Mouse (Mus musculus) kidney, adult 11 months (tissue): ENCODE data around the gene Fam136a.
A peak's percentile ranks its signal among the peaks of the same experiment; 100 is the strongest.

Experiments
- DNase-seq: peaks from one replicate; pipeline ENCODE4 v3.0.0; 2022

Fam136a gene

DNA sequence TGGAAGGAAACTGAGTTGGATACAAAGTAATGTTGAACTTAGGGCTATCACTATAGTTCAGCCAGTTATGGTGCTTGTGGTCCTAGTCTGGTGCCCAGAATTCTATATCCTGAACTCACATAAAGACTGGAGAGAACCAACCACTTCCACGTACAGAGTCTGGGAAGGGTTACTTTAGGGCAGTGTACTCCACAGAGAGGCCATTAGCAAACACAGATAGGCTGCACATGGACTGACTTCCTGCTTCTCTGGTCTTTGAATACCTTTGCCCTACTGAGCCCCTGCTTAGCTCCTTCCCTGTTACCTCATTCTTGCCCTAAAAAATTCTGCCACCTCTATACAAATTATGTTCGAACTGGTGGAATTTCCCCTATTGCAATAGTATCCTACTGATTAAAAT lies 34.5 kb downstream of the Fam136a start:
- no peak for DNase-seq

DNA sequence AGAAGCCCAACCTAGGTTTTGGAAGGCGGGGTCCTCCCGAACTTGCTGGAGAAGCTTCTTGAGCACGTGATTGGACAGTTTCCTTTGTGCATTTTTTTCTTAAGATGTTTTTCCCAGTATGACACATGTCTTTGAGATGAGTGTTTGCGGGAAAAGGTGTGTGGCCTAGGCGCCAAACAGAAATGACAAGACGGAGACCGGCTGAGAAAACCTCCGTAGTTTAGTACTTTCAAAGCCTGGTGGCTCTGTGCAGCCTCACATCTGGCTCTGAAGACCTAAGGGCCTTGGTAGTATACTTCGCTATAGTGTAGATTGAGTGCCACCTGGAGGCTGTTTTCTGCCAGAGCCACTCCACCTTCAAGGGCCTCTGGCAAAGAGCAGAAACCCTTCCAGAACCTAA lies 35.5 kb downstream of the Fam136a start:
- peak; percentile 87 for DNase-seq

DNA sequence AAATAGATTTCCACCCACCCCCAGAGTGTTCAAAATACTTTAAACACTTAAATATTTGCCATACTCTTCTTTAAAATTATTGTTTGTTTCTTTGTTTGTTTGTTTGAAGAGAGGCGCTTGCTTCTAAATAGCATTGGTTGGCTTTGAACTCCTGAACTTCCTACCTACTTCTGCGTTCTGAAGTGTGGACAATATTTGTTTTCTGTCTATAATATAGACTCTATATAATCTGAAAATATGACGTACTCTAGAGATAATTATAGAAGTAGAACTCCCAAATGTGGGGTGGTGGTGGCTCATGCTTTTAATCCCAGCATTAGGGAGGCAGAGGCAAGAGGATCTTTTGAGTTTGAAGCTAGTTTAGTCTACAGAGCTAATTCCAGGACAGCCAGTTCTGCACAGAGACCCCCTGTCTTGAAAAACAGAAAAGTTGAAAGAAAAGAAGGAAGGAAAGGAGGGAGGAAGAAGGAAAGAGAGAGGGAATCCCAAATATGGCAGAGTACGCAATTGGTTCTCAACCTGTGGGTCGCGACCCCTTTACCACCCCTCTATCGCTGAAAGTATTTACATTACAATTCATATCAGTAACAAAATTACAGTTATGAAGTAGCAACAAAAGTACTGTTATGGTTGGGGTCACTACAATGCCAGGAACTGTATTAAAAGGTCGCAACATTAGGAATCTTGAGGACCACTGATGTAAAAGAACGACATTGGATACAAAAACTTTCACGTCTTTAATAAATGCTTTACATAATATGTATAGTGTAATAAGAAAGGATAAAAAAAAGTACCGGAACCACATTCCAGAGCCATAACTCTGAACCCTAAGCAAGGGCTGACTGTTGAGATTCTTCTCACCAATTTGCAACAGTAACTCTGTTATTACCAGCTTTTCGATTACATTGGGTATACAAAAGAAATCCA lies 37.5 kb downstream of the Fam136a start:
- no peak for DNase-seq

DNA sequence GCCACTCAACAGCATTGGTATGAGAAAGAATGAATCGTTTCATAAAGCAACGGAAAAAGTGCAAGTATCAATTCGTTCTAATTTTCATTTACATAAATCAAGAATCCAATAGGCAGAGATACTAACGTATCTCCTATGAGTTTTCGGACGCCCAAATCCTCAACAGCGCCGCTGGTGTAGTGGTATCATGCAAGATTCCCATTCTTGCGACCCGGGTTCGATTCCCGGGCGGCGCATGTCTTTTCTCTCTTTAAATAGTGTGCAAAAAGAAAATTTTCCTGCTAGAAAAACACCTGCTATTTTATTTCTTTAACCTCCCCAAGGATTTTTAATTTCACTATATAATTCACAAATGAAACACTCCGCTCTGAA lies 38.3 kb downstream of the Fam136a start:
- no peak for DNase-seq

DNA sequence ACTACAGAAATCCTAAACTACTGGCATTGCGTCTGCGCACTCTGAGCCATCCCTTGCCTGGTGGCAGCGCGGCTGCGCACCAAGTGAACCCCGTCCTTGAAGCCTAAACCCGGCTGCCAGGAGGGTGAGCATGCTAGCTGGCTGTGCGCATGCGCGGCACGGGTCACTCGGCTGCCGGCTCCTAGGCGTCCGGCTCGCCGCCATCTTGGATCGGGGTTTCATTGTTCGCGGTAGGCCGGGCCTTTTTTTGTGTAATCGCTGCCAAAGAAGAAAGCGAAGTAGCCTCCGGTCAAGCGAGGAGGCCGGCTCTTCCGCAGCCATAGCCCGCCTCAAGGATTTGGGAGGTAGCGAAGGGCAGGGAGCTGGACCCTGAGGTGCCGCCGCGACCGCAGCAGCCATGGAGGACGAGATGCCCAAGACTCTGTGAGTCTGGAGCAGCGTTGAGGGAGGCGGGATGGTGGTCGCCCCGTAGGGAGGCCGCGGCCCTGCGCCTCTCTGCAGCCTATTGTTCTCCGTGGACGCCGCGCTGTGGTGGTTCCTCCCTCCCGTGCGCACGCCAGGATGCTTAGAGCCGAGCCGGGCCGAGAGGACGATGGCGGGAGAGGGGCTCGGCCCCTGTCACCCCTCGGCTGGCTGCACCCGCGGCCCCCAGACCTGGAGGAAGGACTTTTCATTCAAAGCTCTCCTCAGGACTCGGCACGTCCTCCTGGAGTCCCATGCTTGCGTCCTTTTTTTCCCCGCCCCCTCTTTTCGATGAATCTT lies 38.8 kb downstream of the Fam136a start, which contains the start of gene Tia1:
Gene Tia1, plus strand, starts transcription at position 120 of the 762 bp plus-strand sequence.
- peak; percentile 97 for DNase-seq

DNA sequence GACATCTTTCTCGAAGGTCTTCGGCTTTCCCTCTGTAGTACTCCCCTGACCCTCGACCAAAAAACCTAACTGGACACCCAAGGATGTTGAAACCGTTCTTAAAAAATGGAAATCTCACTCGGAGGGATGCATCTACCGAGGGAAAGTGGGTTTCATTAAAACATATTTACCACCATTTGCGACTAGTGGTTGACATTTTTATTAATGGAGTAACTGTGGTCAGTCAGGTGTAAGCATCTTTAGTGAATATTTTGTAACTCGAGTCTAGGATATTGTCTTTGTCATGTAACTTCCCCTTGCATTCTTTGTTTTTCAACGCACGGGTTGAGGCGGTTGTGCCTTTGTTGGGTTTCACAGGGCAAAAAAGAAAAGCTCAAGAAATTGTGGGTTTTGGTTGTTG lies 39.5 kb downstream of the Fam136a start:
- DNase-seq, result no peak

DNA sequence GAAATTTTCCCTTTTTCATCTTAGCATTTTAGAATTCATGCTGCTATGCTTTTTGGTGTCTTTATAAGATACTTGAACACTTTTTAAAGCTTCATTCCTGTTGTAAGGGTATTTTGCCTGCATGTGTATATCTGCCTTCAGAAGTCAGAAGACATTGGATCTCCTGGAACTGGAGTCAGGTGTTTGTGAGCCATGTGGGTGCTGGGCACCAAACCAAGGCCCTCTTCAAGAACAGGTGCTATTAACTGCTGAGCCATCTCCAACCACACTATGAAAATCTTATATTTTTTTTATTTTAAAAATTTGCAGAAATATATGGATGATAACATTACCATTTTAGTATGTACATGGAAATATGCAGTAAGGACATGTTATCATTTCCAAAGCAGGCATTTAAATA lies 40.9 kb downstream of the Fam136a start:
- DNase-seq, result no peak

DNA sequence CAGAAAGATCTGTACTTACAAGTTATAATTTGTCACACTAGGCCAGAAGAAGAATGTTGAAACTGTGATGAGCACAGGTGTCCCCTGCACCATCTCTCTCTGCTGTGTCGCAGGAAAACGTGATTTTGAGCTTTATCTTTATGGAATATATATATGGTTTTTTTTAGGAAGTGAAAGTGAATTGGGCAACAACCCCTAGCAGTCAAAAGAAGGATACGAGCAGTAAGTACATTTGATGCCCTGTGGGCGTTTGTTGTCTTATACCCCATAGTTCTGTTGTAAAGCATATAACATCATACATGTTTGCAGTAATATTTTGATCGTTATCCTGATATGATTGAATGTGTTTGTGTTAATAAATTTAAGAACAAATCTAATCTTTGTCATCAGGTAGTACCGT lies 53.3 kb downstream of the Fam136a start:
- no peak for DNase-seq

DNA sequence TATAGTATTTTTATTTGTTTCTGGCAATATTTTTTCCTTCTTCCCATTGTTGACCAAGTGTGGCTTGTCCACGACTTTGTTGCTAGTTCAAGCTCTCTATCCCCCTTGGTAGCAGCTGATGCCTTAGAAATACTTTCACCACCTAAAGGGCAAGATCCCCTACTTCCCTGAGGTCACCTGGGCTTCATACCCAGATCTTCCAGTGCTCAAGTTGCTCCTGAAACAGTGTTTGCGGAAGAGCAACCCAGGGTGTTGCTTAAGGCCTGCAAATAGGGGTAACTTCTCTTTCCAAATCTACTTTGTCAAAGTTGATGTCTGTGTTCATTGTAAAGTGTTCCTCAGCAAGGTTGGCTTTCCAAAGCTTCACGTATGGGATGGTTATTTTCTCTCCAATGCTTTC lies 53.8 kb downstream of the Fam136a start:
- DNase-seq, result no peak
